Mouse (Mus musculus) G1E (cell line): ENCODE results near the gene Adsl.

Source experiments
- CTCF ChIP-seq: IDR thresholded peaks from 2 replicates; pipeline ENCODE4 v1.5.1; 2012; ENCODE audit warnings: low read depth, low read length, inconsistent platforms, mixed read lengths
- GATA1 ChIP-seq: IDR thresholded peaks from 2 replicates; pipeline ENCODE4 v1.6.1; 2012; ENCODE audit warnings: borderline replicate concordance, low read length, inconsistent platforms, mixed read lengths
- GATA2 ChIP-seq: IDR thresholded peaks from 2 replicates; pipeline ENCODE4 v1.6.1; 2012; ENCODE audit warnings: low read depth, low read length, inconsistent platforms, borderline replicate concordance

- TF ChIP-seq CTCF (no peak), GATA1 (no peak), GATA2 (no peak)
Measured at GRCm38 (mm10) chr15:80969371-80969770, 21.1 kb downstream of the Adsl start.
